Mouse (Mus musculus): ENCODE measurements around the gene Olfr877. TPM values are rescaled to one million over a fixed set of nuclear protein-coding genes. Genes with fewer than 3 reads are reported as not detected.

Gene Olfr877
- not detected in 2 replicates for polyA plus RNA-seq (2012; ENCODE audit: insufficient read depth, insufficient read length, missing spikeins)

GRCm38 (mm10) chr9:37853969-37854368, at the start of gene Olfr877:
TSS of gene Olfr877 (plus strand) at chr9:37854269.
- H3K4me1 ChIP-seq (ENCODE audit: control insufficient read depth, insufficient read depth, low read length), result no peaks in the 10 kb centered on the region
- no peak for TF ChIP-seq POLR2A (IDR thresholded peaks at IDR 0.05; ENCODE audit: borderline replicate concordance, low read depth, low read length)
- no peak for TF ChIP-seq CTCF (IDR thresholded peaks at IDR 0.05; ENCODE audit: low read depth, low read length)
- no peak within 1 kb of the TSS for H3K4me3 ChIP-seq (ENCODE audit: insufficient read depth, low read length)
- H3K27ac ChIP-seq (ENCODE audit: insufficient read depth, low read depth, low read length), result no peak within 1 kb of the TSS

- no peak overlapping the region for H3K4me3 ChIP-seq (ENCODE audit: insufficient read depth, low read length)
- H3K27ac ChIP-seq (ENCODE audit: insufficient read depth, low read depth, low read length), result no peak overlapping the region
- H3K4me1 ChIP-seq (ENCODE audit: control insufficient read depth, insufficient read depth, low read length), result no peaks in the 10 kb centered on the region
- TF ChIP-seq CTCF (IDR thresholded peaks at IDR 0.05; ENCODE audit: low read depth, low read length) (no peak), POLR2A (IDR thresholded peaks at IDR 0.05; ENCODE audit: borderline replicate concordance, low read depth, low read length) (no peak)
Measured at GRCm38 (mm10) chr9:37807235-37807634, 46.8 kb upstream of the Olfr877 start.

DNA sequence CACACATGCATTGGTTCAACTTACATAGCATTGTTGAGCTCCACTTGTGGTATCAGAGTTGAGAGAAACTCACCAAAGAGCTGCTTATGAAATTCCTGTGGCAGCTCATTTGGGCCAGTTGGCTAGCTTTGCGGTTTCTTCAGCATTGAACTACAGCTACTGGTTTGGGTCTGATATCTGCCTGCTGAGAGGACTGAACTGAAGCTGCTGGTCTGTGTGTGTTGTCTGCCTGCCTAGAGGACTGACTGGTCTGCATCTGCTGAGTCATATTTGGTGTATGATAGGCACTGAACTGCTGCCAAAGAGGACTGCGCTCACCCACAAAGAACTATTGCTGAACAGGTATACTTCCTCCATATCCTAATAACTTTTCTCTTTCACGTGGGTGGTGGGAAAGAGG, 45.6 kb upstream of the Olfr877 start:
- TF ChIP-seq POLR2A (IDR thresholded peaks at IDR 0.05; ENCODE audit: borderline replicate concordance, low read depth, low read length), result no peak
- no peak for TF ChIP-seq CTCF (IDR thresholded peaks at IDR 0.05; ENCODE audit: low read depth, low read length)
- Histone ChIP-seq H3K4me1 (ENCODE audit: control insufficient read depth, insufficient read depth, low read length) (no peaks in the 10 kb centered on the region), H3K4me3 (ENCODE audit: insufficient read depth, low read length) (no peak overlapping the region), H3K27ac (ENCODE audit: insufficient read depth, low read depth, low read length) (no peak overlapping the region)

DNA sequence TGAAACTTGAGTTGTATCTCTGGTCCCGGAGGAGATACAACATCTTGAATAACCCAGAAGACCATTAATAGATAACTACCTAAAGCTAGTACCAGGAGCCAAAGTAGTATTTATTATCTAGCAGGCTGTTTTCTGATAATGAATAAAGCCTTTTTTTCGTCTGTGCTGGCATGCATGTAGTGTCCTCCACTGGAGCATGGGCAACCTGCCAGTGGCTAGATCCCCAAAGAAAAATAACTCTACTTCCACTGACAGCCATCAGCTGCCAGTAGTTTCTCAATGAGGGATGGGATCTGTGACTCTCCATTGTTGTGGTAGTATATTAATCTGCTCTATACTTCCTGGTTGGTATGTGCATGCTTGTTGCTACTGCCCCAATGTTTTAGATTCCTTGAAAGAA, 45.1 kb upstream of the Olfr877 start:
- TF ChIP-seq CTCF (IDR thresholded peaks at IDR 0.05; ENCODE audit: low read depth, low read length) (no peak), POLR2A (IDR thresholded peaks at IDR 0.05; ENCODE audit: borderline replicate concordance, low read depth, low read length) (no peak)
- H3K4me1 ChIP-seq (ENCODE audit: control insufficient read depth, insufficient read depth, low read length), result no peaks in the 10 kb centered on the region
- H3K4me3 ChIP-seq (ENCODE audit: insufficient read depth, low read length), result no peak overlapping the region
- no peak overlapping the region for H3K27ac ChIP-seq (ENCODE audit: insufficient read depth, low read depth, low read length)

- H3K27ac ChIP-seq (ENCODE audit: insufficient read depth, low read depth, low read length), result no peak overlapping the region
- no peaks in the 10 kb centered on the region for H3K4me1 ChIP-seq (ENCODE audit: control insufficient read depth, insufficient read depth, low read length)
- TF ChIP-seq CTCF (IDR thresholded peaks at IDR 0.05; ENCODE audit: low read depth, low read length), result no peak
- no peak for TF ChIP-seq POLR2A (IDR thresholded peaks at IDR 0.05; ENCODE audit: borderline replicate concordance, low read depth, low read length)
Measured at GRCm38 (mm10) chr9:37814696-37815095, 39.4 kb upstream of the Olfr877 start.

DNA sequence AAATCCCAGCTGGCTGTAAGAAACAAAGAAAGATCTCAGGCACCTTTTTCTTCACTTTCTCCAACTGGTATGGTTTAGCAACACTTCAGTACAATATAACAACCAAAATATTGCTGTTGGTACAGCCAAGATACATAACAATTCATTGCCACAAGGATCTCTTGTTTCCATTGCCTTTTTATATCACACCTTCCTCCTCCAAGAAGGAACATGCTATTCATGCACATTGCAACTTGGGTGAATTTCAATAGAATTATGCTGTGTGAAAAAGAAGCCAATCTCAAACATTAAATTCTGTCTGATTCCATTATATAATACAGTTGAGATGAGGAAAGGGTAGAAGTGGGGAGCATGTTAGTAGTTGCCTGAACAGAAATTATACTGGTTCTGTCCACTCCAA, 24.2 kb upstream of the Olfr877 start:
- H3K4me3 ChIP-seq (ENCODE audit: insufficient read depth, low read length), result no peak overlapping the region
- no peak overlapping the region for H3K27ac ChIP-seq (ENCODE audit: insufficient read depth, low read depth, low read length)
- H3K4me1 ChIP-seq (ENCODE audit: control insufficient read depth, insufficient read depth, low read length), result peaks cover 11% of the 10 kb centered on the region
- TF ChIP-seq CTCF (IDR thresholded peaks at IDR 0.05; ENCODE audit: low read depth, low read length) (no peak), POLR2A (IDR thresholded peaks at IDR 0.05; ENCODE audit: borderline replicate concordance, low read depth, low read length) (no peak)

More at GRCm38 (mm10) chr9:37814696-37815095, 39.4 kb upstream of the Olfr877 start:
- H3K4me3 ChIP-seq (ENCODE audit: insufficient read depth, low read length), result no peak overlapping the region

DNA sequence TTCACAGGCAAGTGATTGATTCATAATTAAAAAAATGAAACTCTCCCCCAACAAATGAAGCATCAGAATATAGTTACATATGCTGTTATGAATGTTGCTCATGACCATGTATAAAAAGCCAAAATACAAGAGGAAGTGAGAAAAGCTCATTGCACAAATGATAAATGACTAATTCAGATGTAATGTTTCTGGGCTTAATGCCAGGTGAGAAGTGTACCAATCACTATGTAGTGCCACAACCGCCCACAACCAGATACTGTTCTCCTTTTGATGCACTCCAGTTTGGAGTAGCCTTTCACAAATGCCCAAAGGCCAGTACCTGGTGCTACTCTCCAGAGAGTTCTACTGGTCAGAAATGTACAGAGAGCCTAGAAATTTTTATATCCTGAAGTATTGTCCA, 20.7 kb upstream of the Olfr877 start:
- no peak overlapping the region for H3K27ac ChIP-seq (ENCODE audit: insufficient read depth, low read depth, low read length)
- H3K4me1 ChIP-seq (ENCODE audit: control insufficient read depth, insufficient read depth, low read length), result peaks cover 11% of the 10 kb centered on the region
- H3K4me3 ChIP-seq (ENCODE audit: insufficient read depth, low read length), result no peak overlapping the region
- TF ChIP-seq CTCF (IDR thresholded peaks at IDR 0.05; ENCODE audit: low read depth, low read length), result no peak
- TF ChIP-seq POLR2A (IDR thresholded peaks at IDR 0.05; ENCODE audit: borderline replicate concordance, low read depth, low read length), result no peak

DNA sequence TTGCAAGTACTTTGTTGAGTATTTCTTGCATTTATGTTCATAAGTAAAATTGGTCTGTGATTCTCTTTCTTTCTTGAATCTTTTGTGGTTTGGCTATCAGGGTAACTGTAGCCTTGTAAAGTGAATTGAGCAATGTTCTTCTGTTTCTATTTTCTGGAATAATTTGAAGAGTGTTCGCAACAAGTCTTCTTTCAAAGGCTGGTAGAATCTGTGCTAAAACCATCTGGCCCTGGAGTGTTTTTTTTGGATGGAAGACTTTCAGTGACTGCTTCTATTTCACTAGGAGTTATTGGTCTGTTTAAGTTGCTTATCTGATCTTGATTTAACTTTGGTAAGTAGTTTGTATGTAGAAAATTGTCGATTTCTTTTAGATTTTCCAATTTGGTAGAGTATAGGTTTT, 4.8 kb upstream of the Olfr877 start:
- H3K4me1 ChIP-seq (ENCODE audit: control insufficient read depth, insufficient read depth, low read length), result no peaks in the 10 kb centered on the region
- TF ChIP-seq POLR2A (IDR thresholded peaks at IDR 0.05; ENCODE audit: borderline replicate concordance, low read depth, low read length), result no peak
- no peak for TF ChIP-seq CTCF (IDR thresholded peaks at IDR 0.05; ENCODE audit: low read depth, low read length)

GRCm38 (mm10) chr9:37863325-37863724, 9.3 kb downstream of the Olfr877 start:
- H3K4me1 ChIP-seq (ENCODE audit: control insufficient read depth, insufficient read depth, low read length), result no peaks in the 10 kb centered on the region
- no peak overlapping the region for H3K4me3 ChIP-seq (ENCODE audit: insufficient read depth, low read length)
- no peak overlapping the region for H3K27ac ChIP-seq (ENCODE audit: insufficient read depth, low read depth, low read length)
- TF ChIP-seq CTCF (IDR thresholded peaks at IDR 0.05; ENCODE audit: low read depth, low read length), result no peak
- TF ChIP-seq POLR2A (IDR thresholded peaks at IDR 0.05; ENCODE audit: borderline replicate concordance, low read depth, low read length), result no peak

More for the DNA sequence above, 4.8 kb upstream of the Olfr877 start:
- Histone ChIP-seq H3K27ac (ENCODE audit: insufficient read depth, low read depth, low read length) (no peak overlapping the region), H3K4me3 (ENCODE audit: insufficient read depth, low read length) (no peak overlapping the region)

DNA sequence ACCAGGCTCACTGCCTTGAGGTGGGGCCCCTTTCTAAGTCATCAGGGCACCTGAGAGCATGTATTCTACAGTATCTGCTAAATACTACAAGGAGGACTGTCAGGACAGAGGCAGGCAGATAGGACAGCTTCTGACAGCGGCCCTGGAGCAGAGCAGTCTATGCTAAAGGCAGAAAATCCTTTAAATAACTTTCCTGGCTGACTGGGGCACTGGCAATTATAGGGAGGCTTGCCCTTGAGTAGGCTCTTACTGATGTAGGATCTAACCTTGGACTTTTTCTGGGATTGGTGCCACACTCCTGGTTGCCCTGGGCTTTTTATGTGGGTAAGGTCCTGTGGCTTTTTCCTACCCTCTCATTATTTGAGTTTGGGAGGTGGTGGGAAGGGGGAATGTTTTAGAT, 16.2 kb downstream of the Olfr877 start:
- Histone ChIP-seq H3K4me3 (ENCODE audit: insufficient read depth, low read length) (no peak overlapping the region), H3K27ac (ENCODE audit: insufficient read depth, low read depth, low read length) (no peak overlapping the region), H3K4me1 (ENCODE audit: control insufficient read depth, insufficient read depth, low read length) (no peaks in the 10 kb centered on the region)
- no peak for TF ChIP-seq CTCF (IDR thresholded peaks at IDR 0.05; ENCODE audit: low read depth, low read length)
- TF ChIP-seq POLR2A (IDR thresholded peaks at IDR 0.05; ENCODE audit: borderline replicate concordance, low read depth, low read length), result no peak

DNA sequence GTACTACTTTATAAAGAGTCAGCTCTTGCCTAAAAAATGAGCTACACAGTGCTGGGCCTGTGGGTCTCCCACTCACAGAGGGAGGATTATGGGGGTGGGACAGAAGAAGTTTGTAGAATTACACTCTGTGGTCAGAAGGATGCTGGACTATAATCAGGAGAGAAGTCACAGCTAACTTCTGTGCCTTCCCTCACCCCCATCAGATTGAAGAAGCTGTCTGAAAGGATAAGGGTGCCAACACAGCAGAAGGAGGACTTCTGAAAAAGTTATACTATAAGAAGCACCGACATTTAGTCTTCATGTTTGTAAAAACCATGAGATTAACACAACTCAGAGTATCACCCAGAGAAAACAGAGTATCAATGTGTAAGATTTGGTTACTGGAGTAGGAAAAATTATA, 17.0 kb downstream of the Olfr877 start:
- no peak for TF ChIP-seq CTCF (IDR thresholded peaks at IDR 0.05; ENCODE audit: low read depth, low read length)
- H3K4me3 ChIP-seq (ENCODE audit: insufficient read depth, low read length), result no peak overlapping the region
- H3K27ac ChIP-seq (ENCODE audit: insufficient read depth, low read depth, low read length), result no peak overlapping the region
- H3K4me1 ChIP-seq (ENCODE audit: control insufficient read depth, insufficient read depth, low read length), result no peaks in the 10 kb centered on the region
